Mouse (Mus musculus): ENCODE measurements around the gene Ddx10.

Gene Ddx10

DNA sequence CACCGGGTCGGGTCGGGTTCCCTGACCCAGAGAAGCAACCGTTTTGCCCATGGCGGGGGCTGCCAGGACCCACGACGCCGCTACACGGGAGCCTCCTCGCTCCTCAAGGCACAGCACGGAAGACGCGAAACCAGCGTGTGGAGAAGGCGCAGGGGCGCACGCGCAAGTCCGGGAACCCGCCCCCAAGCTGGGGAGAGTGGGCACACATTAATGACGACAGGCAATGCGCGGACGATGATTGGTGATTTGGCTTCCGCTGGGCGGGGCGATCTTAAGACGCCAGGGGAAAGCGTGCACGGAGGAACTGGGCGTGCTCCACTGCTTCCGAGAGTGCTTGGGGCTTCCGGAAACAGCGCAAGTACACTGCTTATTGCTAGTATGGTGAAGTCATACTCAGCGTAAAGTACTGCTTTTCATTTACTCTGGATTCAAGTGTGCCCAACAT, at the start of gene Ddx10:
Gene Ddx10, minus strand, starts transcription at position 101 of the 445 bp plus-strand sequence.
- ChIA-PET POLR2A (interaction anchor here in 3 of 4 experiments (0.5 to 3.3 kb wide), 24 partner anchors 9 to 422 kb away, joined by 3 to 19 read pairs (median 4); partner anchors contain the start of genes 4930550C14Rik (in 1 of the 3), Acat1 (in 1 of the 3), Atm (in 1 of the 3) and Cul5 (in 1 of the 3)), CTCF (interaction anchor here in 2 of 4 experiments (0.5 to 0.8 kb wide), 3 partner anchors 10 to 963 kb away, joined by 3 read pairs; no protein-coding TSS in a partner anchor)

DNA sequence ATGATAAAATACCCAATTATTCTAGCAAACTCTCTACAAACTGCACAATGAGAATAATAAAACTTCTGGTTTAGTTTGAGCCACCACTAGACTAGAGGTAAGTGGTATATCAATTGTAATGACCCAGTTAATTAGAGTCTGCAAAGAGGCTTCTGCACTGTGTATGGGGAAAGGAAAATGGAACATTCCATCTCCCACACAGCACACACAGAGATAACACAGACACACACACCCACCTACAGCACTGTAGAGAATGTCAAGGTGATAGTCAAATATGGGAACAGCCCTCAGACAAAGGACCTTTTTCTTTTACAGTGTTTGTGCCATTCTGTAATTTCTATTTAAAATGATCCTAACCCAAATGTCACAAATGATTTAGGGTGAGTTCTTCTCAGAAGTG, 45.0 kb upstream of the Ddx10 start:
- CTCF ChIA-PET: no interaction called here
- POLR2A ChIA-PET: interaction anchor here in 1 of 4 experiments (0.6 kb wide), 1 partner anchor 52 kb away, joined by 11 read pairs; no protein-coding TSS in a partner anchor

DNA sequence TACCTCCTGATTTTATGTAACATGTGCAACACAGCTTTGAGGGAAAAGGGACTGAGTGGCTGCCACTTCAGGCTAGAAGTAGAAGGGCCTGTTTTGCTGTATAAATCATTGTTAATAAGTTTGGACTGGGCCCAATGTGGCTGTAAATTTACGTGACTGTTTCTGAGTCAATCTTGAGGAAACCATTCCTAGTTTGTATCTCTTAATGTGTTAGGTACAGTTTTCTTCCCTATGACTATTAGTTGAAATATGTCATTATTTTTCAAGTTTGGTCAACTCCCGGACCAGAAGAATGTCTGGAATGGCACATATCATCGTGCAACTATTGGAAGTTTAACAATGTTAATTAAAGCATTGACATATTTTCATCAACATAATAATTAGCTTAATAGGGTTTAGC, 42.2 kb upstream of the Ddx10 start:
- ChIA-PET POLR2A (no interaction called here), CTCF (interaction anchor here in 1 of 4 experiments (0.5 kb wide), 1 partner anchor 1140 kb away, joined by 5 read pairs; no protein-coding TSS in a partner anchor)

DNA sequence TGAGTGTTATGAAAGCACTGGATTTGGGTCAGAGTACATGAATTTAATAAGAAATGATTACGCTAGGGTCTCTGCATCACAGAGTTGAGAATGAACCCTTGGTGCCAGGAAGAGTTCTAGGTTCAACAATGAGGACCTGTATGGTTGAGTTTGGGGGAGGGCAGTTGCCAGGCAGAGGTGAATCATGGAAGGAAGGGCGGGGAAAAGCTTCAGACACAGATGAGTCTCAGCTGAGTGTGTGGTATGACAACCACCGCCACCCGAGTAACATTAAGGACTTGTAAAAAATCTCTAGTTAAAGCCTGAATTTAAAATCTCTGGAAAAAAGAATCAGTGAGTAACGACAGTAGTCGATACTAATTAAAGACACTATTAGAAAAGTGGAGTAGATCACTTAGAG, 38.9 kb upstream of the Ddx10 start:
- CTCF ChIA-PET: no interaction called here
- POLR2A ChIA-PET: interaction anchor here in 1 of 4 experiments (1.0 kb wide), 1 partner anchor 12 kb away, joined by 3 read pairs; no protein-coding TSS in a partner anchor

DNA sequence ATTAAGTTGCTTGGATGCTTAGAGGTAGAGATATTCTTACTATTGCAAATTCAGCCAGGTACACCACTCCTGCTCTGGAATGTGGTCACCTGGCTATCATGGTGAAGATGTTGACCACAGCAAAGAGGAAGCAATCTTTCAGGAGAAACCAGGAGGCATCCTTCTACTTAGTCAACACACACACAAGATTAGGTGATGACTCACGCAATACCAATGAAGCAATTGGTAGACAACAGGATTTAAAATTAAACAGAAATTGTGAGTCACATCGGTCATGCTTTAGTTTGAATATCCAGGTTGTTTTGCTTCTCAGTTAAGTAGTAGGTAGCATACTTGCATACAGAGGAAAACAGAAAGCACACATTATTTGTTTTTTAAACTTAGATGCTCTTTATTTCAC, 31.1 kb upstream of the Ddx10 start:
- POLR2A ChIA-PET: no interaction called here
- CTCF ChIA-PET: no interaction called here

DNA sequence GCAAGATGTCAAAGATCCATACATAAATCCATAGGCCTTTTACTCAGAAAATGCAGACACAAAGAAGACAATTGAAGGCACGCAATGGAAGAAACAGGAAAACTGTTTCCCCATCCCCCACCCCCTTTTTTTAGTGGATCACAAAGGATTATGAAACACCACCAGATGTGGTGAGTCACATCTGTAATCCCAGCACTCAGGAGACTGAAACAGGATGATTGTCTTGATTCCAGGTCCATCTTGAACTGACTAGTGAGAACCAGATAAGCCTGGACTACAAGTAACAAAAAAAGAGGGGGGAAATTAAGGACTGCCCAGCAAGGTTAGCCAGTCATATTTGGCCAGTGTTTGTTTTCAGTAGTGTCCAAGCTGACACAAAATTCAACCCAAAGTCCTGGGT, 28.5 kb upstream of the Ddx10 start:
- ChIA-PET CTCF (no interaction called here), POLR2A (interaction anchor here in 1 of 4 experiments (0.9 kb wide), 1 partner anchor 127 kb away, joined by 3 read pairs; no protein-coding TSS in a partner anchor)

DNA sequence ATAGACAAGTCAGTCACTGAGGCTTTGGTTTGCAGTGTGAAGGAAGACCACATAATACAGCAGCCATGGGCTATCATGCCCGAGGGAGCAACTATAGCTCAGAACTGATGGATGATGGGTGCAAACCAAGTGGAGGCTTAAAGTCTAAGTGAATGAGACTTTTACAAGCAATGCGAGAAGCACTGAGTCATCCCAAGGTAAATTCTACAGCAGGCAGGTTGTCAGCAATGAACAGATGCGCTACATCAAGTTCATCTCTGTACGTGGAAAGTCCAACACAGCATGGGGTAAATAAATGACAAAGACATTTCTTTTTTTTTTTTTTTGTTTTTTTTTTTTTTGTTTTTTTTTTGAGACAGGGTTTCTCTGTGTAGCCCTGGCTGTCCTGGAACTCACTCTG, 24.9 kb upstream of the Ddx10 start:
- ChIA-PET POLR2A (interaction anchor here in 2 of 4 experiments (0.8 to 1.3 kb wide), 2 partner anchors 12 to 130 kb away, joined by 3 read pairs; no protein-coding TSS in a partner anchor), CTCF (interaction anchor here in 1 of 4 experiments (1.1 kb wide), 1 partner anchor 133 kb away, joined by 3 read pairs; no protein-coding TSS in a partner anchor)

DNA sequence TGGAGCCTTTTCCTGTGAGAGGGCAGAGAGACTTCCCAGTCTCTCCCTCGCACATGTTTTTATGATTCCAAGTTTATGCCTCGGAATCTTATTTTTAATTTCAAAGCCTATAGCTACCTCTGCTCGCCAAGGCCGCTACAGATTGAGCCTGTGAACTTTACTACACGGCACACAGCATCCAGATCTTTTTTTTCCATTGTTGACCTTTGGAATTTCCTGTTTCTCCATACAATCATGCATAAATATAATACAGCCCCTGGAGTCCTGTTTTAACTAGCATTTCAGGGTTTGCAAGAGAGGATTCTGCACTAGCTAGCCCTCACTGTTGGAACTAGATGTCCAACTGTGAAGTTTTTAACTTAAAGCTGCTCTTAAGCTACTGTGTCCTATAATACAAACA, 24.4 kb upstream of the Ddx10 start:
- CTCF ChIA-PET: interaction anchor here in 2 of 4 experiments (0.6 to 1.2 kb wide), 4 partner anchors 66 to 133 kb away, joined by 3 to 4 read pairs (median 4); no protein-coding TSS in a partner anchor
- POLR2A ChIA-PET: interaction anchor here in 3 of 4 experiments (0.6 to 1.3 kb wide), 4 partner anchors 12 to 394 kb away, joined by 3 to 4 read pairs (median 3); no protein-coding TSS in a partner anchor

DNA sequence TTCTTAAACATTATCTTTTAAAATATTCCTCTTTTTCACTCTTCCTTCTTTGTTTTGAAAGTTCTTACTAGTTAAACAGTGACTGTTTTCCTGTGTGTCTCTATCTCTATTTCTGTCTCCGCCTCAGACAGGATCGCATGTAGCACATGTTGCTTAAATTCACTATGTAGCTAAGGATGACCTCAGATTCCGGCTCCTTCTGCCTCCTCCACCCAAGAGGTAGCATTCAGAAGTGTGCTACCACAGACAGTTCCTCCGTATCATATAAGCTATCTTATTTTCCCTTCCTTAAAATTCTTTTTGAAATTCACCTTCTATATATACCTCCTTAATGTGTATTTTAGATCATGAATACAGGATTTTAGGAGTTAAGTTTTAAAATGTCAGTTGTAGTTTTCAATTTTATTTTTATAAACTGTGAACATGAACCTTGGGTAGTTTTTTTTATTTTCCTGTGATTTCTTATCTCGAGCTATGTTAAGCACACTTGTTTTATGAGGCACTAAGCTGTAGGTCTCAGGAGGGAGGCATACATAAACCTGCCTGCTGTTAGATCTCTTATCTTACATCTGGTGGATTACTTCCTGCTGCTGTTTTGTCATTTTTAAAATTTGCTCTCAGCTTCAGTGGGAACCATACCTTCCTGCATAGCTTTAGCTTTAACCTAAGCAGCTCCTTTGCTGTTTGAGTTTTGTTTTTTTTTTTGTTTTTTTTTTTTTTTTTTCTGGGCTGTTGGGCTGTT, 23.6 kb upstream of the Ddx10 start:
- POLR2A ChIA-PET: interaction anchor here (0.6 to 1.3 kb wide), 6 partner anchors 13 to 394 kb away, joined by 3 to 4 read pairs (median 3); partner anchors contain the start of gene Kdelc2 (in 1 of the 4)
- CTCF ChIA-PET: interaction anchor here in 2 of 4 experiments (0.6 to 1.2 kb wide), 4 partner anchors 67 to 134 kb away, joined by 3 to 4 read pairs (median 4); no protein-coding TSS in a partner anchor

DNA sequence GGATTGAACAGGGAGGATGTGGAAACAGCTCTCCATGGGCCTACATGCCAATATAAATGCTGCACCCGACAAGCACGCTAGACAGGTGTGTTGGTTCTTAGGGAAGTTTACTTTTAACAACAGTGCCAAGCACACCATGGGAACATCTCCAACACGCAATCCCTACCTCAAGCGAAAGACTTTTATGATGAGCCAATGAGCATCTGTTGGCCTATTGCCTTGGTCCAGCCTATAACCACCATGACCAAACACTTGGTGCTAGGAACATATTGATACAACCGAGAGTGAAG, 21.6 kb upstream of the Ddx10 start:
- POLR2A ChIA-PET: no interaction called here
- CTCF ChIA-PET: no interaction called here

DNA sequence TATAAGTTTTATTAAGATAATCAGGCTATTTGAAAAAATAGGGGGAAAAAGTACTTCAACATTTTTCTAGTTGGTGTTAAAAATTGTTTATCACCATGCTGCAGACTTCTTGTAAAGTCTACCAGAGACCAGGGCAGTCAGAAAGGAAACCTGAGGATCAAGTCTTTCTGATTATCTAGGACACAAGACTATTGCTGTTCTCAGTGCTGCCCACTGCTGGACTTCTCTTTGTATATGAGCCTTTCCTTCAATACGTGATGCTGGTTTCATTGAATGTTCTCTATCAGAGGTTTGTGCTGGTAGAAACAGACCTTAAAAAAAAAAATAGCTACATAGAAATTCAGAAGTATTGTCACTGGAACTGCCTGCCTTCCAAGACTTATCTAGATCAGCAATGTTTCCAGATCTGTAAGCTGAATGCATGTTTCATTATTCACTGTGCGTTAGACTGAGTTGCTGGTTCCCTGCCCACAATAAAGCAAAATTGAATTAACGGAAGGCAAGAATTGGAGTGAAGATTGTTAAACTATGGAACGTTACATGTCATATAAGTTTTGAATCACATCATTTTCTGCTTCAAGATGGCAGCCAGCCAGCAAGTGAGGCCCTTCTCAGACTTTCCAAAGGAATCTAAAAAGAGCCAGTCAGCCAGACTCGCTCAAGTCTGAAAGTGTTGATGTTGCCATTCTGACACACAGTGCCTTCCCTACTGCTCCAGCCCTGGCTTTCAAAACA, 21.0 kb upstream of the Ddx10 start:
- CTCF ChIA-PET: no interaction called here

DNA sequence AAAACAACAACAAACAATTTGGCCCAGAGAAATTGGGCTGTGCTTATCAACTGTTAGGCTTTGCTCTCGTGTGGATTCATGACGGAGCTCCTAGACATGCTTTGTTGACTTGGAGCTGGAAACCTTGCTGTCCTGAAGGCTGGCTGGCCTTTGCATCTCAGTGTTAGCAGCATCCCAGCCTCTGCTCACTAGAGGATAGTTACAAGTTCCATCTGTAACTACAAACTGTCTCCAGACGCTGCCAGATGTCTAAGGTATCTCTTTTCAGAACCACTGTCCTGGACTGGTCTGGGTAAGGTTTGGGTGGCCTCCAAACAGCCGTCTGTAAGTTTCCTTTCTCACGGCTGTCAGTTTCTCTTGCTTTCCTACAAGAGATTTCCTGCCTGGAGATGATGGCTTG, 20.2 kb upstream of the Ddx10 start:
- ChIA-PET CTCF (no interaction called here), POLR2A (no interaction called here)

More for the DNA sequence above, 21.0 kb upstream of the Ddx10 start:
- POLR2A ChIA-PET: no interaction called here

DNA sequence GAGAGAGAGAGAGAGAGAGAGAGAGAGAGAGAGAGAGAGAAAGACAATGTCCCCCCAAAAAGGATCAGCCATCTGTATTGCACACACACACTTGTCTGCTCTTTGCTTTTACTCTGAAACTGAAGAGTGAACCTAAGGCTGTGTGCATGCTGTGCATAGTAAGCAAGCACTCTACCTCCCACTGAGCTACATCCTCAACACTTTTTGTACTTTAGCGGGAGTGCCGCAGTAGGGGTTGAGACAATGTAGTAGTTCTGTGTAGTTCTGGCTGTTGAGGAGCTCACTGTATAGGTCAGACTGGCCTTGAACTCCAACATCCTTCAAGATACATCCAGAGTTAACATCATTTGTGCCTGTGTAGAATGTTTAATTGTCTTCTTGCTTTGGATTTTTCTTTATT, 17.7 kb upstream of the Ddx10 start:
- ChIA-PET CTCF (interaction anchor here in 1 of 4 experiments (0.6 to 0.7 kb wide), 2 partner anchors 11 to 64 kb away, joined by 6 to 17 read pairs; no protein-coding TSS in a partner anchor), POLR2A (interaction anchor here in 1 of 4 experiments (1.2 kb wide), 1 partner anchor 8 kb away, joined by 3 read pairs; no protein-coding TSS in a partner anchor)

DNA sequence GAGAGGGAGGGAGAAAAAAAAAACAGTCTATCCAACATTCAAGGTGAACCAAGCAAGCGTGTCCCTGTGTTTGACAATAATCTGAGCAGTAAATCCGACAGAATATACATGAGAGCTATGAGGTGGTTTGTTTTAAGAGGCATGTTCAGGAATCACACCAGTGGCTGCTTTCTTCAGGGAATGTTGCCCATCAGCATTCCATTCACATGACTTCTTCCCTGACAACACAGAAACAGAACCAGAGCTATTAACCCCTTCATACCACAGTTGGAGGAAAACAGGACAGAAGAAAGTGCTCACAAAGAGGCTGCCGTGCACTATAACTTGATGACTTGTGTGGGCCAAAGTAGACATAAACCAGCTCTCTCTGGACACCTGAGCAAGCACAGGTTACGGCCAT, 16.5 kb upstream of the Ddx10 start:
- CTCF ChIA-PET: no interaction called here
- POLR2A ChIA-PET: interaction anchor here in 2 of 4 experiments (0.7 to 1.2 kb wide), 2 partner anchors 10 to 16 kb away, joined by 3 read pairs; no protein-coding TSS in a partner anchor

DNA sequence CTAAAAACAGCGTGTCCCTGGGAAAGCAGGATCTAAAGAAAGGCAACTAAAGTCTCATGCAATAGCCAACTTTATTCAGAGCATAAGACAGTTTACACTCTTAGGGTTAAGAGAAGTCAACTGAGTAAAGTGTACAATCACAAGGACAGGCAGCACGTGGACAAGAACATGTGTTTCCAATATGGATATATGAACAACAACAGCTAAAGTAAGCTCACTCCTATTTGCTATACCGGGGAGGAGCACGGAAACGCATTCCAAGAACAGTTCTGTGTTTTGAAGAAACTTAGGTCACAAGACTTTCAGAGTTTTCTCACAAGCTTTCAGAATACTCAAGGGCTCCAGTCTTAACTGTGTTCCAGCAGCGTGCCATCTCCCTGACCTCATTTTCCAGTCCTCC, 10.3 kb upstream of the Ddx10 start:
- ChIA-PET POLR2A (interaction anchor here in 3 of 4 experiments (0.6 to 1.7 kb wide), 8 partner anchors 10 to 147 kb away, joined by 3 to 7 read pairs (median 3); partner anchors contain the start of gene Ddx10 (in 3 of the 3)), CTCF (interaction anchor here in 1 of 4 experiments (1.8 kb wide), 1 partner anchor 140 kb away, joined by 12 read pairs; no protein-coding TSS in a partner anchor)

DNA sequence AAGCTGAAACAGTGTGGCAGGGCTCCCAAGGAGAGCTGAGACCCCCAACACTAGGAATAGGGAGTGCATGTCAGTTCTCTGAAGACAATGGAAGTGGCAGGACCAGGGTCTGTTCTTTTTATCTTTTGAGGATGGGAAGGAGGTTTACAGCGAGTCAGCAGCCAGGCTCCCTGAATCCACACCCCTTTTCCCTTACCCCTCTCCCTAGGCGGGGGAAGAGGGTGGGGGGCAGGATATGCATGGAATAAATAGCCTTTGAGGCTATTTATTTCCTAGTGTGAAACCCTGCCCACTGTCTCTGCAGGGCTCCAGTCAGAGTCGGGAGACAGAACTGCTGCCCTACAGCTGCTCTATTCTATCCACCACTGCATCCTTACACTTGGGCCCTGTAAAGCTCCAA, 9.9 kb upstream of the Ddx10 start:
- ChIA-PET CTCF (interaction anchor here in 1 of 4 experiments (1.8 kb wide), 1 partner anchor 141 kb away, joined by 12 read pairs; no protein-coding TSS in a partner anchor), POLR2A (interaction anchor here in 3 of 4 experiments (0.8 to 1.7 kb wide), 8 partner anchors 10 to 147 kb away, joined by 3 to 7 read pairs (median 4); partner anchors contain the start of genes Ddx10 (in 2 of the 3) and 4930550C14Rik (in 1 of the 3))

DNA sequence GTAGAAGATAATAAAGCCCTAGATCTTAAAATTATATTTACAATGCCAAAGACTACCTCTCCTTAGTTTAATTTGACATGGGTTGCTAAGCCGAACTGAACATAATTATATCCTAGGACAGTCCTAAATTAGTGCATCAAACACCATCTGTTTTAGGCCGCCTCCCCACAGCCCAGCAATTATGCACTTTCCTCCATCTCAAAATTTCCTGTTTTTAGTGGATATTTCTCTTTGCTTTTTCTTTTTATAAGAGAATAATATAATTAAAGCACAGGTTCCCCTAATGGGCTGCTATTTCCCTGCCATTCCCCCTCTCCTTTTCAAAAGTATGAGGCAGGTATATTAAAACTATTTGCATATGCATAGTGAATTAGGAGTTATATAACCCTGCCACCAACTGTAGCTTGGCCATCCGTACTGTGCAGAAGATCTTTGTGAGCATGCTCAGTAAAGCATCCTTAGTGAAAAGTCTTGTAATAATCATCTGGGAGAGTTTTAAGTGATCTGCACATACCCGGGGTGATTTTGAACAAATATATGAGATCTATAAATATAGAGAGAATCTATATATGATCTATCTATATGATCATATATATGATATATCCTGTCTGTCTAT, 8.9 kb upstream of the Ddx10 start:
- ChIA-PET CTCF (interaction anchor here in 1 of 4 experiments (1.8 kb wide), 1 partner anchor 142 kb away, joined by 12 read pairs; no protein-coding TSS in a partner anchor), POLR2A (interaction anchor here in 2 of 4 experiments (1.0 to 1.7 kb wide), 4 partner anchors 10 to 148 kb away, joined by 3 to 7 read pairs (median 4); partner anchors contain the start of genes 4930550C14Rik (in 1 of the 2) and Ddx10 (in 1 of the 2))

DNA sequence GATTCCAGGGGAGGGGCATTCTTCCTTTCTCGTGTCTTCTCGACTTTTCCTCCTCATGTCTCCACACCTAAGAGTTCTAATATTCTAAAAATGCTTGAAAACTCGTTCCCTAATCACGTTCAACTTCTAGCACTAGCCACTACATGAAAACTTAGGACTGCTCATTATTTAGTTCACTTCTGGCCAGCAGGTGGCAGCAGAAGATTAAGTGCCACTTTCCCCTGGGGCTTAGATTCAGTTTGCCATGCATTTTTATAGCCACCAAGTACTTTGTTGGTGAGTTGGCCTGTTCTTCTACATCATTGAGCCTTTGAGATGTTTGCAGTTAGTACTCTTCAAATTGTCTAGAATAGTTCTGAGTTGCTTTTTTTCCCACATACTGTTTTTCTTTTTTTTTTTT, 6.5 kb upstream of the Ddx10 start:
- ChIA-PET POLR2A (no interaction called here), CTCF (interaction anchor here (0.6 to 1.4 kb wide), 17 partner anchors 11 to 1414 kb away, joined by 3 to 15 read pairs (median 4); partner anchors contain the start of gene Cul5 (in 1 of the 4))

Measured in embryonic stem cell, embryonic (primary cell).